Mouse (Mus musculus) cerebellum, adult 2 months (tissue): ENCODE results near the gene Sin3b.

Experiments used
- CTCF ChIP-seq: fragments of 200-500 bp; IDR thresholded peaks from 2 replicates; pipeline ENCODE4 v1.5.1; 2011; ENCODE audit warnings: low read depth, mild to moderate bottlenecking, control low read depth, low read length, moderate library complexity, borderline replicate concordance; ENCODE audit not compliant: insufficient read depth
- POLR2A ChIP-seq: fragments of 200-500 bp; IDR thresholded peaks from 2 replicates; pipeline ENCODE4 v1.6.1; 2011; ENCODE audit warnings: low read length, control low read depth, borderline replicate concordance; ENCODE audit not compliant: insufficient read depth

DNA sequence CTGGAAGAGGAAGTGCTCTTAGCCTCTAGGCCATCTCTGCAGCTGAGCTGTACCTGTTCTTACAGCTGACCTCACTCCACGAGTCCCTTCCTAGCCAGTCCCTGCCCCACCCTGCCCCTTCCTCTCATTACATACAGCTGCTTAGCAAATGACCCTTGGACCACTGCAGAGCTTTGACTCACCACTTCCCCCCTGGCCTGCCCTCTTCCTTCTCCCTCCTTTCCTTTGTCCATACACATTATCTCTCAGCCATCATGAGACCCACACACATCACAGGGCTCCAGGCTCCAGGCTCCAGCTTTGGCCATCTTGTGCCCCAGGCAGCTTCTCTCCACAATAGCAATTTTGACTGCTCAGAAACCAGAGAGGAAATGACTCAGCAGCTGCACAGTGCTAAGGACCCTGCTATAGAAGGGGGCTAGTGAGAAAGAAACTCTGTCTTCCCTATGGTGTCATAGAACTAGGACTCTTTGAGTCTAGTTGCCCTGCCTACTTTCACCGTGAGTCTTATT lies 40.0 kb upstream of the Sin3b start:
- TF ChIP-seq CTCF (no peak), POLR2A (no peak)
